Mouse (Mus musculus) 3134 (cell line): ENCODE measurements at regions not wholly inside any gene's neighbourhood (a gene's known extent, or its start where the extent isn't known, plus 50 kb on each side); places are given as distances from the start of the nearest gene placed in this dataset.

Experiments
- DNase-seq: peaks from one replicate; pipeline ENCODE4 v3.0.0-alpha.2; 2011; ENCODE audit warnings: low spot score; ENCODE audit not compliant: insufficient read length; ENCODE audit errors: extremely low read depth

DNA sequence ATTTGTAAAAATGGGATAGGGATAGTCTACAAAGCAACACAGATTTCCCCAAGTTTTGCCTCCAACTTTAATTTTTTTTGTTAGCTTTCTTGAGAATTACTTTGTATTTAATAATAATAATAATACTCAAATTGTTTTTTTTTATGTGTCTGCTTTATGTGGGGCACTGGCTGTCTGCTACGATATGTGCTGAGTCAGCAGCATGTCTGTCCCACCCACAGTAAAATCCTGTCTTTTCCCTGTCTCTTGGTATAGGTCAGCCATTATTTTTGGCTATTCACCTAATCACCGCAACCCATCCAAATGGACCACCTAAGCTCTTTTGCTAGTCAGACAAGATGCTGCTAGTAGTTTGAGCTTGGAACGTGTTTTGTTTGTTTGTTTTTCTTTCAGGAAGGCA lies 473.0 kb downstream of the Hs3st4 start:
- no peak for DNase-seq

DNA sequence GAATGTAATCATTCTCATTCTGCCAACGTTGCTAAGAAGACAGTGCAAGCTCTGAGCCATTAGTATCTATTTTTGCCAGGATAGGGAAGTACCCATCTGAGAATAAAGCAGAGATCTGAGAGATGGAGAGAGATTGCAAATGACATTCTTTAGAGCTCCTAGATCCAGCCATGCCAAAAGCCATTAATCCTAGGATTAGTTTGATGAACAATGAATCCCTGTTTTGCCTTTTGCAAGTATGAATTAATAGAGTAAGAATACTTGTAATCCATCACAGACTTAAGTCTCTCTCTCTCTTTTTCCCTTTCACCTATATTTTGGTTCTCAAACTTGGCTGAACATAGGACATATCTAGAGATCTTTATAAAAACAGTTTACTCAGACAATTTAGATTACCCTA lies 504.7 kb downstream of the Hs3st4 start:
- DNase-seq, result no peak

- DNase-seq, result no peak
These were observed 508.6 kb downstream of the Hs3st4 start for GRCm38 (mm10) chr7:124491109-124491793.

DNA sequence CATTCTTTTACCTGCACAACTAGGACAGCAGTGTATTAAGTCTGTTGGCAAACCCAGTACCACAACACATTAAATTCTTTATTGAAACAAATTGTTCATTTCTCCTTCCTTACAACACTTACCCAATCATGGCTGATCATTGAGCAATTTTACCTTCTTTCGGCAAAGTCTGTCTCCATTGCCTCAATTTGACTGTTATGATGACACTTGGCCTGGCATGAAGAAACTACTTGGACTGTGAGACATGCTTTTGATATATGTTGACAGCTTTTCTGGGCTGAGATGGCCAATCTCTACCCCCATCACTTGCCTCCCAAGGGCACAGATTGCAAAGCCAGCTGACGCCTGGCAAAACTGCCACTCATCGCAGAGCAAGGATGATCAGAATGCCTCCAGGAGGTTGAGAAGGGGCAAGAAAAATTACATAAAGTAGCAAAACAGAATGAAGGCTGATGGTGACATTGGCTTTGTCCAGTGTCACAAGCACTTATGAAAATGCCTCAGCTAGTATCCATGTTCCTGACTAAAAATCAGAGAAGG lies 509.3 kb downstream of the Hs3st4 start:
- no peak for DNase-seq

DNA sequence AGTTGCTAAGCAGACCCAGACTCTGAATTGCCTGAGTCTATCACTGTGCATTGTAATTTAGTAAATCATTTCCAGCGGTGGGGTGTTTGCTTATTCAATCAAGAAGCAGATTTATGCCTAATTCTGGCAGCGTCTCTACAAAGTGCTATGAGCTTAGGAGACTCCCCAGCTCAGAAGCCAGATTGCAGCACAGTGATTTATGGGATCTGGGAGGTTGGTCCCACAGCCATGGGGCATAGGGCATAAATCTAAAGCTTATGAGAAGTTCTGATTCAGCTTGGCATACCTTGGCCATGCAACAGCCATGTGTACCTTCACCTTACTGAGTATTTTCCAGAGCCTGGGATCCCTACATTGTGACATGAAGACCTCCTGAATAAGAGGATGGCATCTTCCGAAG lies 518.0 kb downstream of the Hs3st4 start:
- DNase-seq, result no peak

- DNase-seq, result no peak
These were observed 520.1 kb downstream of the Hs3st4 start for GRCm38 (mm10) chr7:124502760-124503159.

GRCm38 (mm10) chr7:124549038-124549437 lies 566.4 kb downstream of the Hs3st4 start:
- no peak for DNase-seq

- no peak for DNase-seq
These were observed 574.5 kb downstream of the Hs3st4 start for GRCm38 (mm10) chr7:124557213-124557612.

DNA sequence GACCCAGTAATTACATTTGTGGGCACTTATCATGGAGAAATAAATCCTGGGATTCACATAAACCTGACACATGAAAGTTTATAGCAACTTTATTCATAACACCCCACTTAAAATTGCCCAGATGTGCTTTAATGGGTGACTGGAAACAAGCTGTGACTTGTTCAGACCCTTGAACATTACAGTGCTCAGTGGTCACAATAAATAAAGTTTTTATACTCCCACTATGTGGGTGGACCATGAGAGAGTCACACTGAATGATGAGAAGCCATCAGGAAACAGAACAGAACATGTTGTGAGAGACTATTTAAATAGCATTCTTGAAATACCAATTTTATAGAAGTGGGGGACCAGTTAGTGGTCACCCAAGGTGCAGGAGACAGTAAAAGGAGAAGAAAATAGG lies 588.1 kb downstream of the Hs3st4 start:
- DNase-seq, result no peak

- DNase-seq, result no peak
These were observed 591.0 kb downstream of the Hs3st4 start for GRCm38 (mm10) chr7:124573666-124574065.

GRCm38 (mm10) chr7:124581342-124581741 lies 598.7 kb downstream of the Hs3st4 start:
- no peak for DNase-seq

DNA sequence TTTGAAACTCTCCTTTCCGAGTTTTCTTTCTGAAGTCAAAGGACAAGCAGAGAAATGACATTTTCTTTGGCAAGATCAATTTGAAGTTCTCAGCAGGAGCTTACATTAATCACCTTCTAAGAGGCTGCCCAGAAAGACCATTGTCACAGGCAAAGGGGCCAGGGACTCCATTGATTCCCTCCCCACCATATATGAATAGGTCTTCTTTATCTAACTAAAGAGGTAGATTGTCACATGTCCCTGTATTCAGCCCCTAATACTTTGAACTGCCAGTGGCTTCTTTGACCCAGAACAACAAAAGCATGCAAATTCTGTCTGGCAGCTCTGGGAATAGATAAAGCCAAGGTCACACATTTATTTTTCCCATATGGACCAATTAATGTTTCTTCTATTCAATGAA lies 602.6 kb downstream of the Hs3st4 start:
- DNase-seq, result no peak

- DNase-seq, result no peak
These were observed 608.7 kb downstream of the Hs3st4 start for GRCm38 (mm10) chr7:124591369-124591768.

- no peak for DNase-seq
These were observed 610.8 kb downstream of the Hs3st4 start for GRCm38 (mm10) chr7:124593462-124593861.

- no peak for DNase-seq
These were observed 618.1 kb downstream of the Hs3st4 start for GRCm38 (mm10) chr7:124600767-124601166.

GRCm38 (mm10) chr7:124604581-124604980 lies 621.9 kb downstream of the Hs3st4 start:
- no peak for DNase-seq

DNA sequence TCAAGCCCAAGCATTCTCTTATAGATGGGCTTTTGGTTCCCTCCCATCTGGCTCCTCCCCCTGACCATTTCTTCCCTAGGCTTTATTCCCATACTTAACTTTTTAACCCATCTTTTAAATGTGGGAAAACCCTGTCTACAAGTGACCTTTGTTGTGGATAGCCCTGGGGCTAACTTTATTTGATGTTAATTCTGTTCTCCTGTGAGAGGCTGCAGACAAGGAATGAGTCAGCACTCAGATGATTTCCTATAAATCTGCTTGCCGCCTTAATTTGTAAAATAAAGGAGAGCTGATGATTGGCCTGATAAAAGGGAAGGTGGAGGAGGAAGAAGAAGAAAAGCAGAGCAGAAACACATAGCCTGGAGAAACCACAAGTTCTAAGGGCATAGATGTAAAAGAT lies 623.3 kb downstream of the Hs3st4 start:
- DNase-seq, result no peak

DNA sequence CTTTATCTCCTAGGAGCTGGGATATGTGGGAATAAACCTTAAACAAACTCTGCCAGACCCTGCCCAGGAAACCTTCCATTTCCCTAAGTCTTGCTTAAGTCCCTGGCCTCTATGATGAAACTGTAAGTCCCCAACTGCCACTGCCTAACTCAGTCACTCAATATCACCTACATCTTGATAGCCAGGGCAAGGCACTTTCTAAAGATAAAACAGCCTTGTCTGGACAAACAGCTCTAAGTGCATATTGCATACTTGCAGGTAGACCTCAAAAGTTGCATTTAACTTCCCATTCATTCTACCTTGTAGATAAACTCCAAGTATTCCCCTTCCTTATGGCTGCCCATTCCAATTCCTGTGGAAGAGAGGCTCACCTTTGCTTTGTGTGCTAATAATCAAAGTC lies 624.4 kb downstream of the Hs3st4 start:
- DNase-seq, result no peak

- no peak for DNase-seq
These were observed 627.8 kb downstream of the Hs3st4 start for GRCm38 (mm10) chr7:124610437-124610836.

- DNase-seq, result no peak
These were observed 664.5 kb downstream of the Hs3st4 start for GRCm38 (mm10) chr7:124647131-124647530.

DNA sequence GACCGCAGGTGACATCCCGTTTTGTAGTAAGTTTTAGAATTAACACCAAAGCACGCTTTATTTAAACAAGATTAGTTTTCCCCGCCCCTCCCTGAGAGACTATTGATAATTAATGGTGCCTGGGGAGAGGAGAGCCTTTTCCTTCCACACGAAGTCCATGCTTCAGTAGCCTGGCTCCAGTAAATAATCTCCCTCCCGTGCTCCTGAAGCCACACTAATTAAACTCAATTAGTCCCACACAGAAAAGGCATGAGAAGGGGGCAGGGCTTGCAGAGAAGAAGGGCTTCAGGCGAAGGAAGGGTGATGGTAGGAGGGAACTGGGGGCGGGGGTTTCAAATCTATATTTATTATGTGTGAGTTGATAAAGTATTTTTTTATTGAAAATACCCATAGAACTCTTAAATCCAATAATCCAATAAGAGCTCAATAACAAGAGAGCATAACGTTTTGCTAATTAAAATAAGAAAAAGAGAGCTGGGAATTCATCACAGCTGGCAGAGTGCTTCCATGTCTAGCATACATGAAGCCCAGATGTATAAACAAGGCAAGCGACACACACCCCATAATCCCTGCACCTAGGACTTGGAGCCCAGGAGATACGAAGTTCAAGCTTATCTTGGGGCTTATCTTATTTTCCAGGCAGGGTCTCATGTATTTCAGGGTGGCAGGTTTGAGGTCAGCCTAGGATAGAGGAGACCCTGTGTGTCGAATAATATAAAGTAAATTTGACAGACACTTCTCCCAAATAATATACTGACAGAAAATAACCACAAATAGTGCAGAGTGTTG lies 684.7 kb downstream of the Hs3st4 start:
- DNase-seq, result no peak

- DNase-seq, result no peak
These were observed 685.4 kb downstream of the Hs3st4 start for GRCm38 (mm10) chr7:124668058-124668457.
